Mouse (Mus musculus): Measurements from ENCODE around the gene Adad2.

Adad2 gene

GRCm38 (mm10) chr8:119616811-119617210, 4.3 kb downstream of the Adad2 start:
- no peak for DNase-seq (ENCODE audit: low spot score)

- DNase-seq (ENCODE audit: low spot score): no peak
These were observed 5.0 kb downstream of the Adad2 start for GRCm38 (mm10) chr8:119617586-119617985.

GRCm38 (mm10) chr8:119618887-119619286, 6.3 kb downstream of the Adad2 start:
- no peak for DNase-seq (ENCODE audit: low spot score)

GRCm38 (mm10) chr8:119620116-119620840, 7.7 kb downstream of the Adad2 start:
- no peak for DNase-seq (ENCODE audit: low spot score)

- DNase-seq (ENCODE audit: low spot score): no peak
These were observed 8.4 kb downstream of the Adad2 start for GRCm38 (mm10) chr8:119620848-119621465.

- no peak for DNase-seq (ENCODE audit: low spot score)
These were observed 10.0 kb downstream of the Adad2 start for GRCm38 (mm10) chr8:119622555-119622954.

GRCm38 (mm10) chr8:119623061-119623460, 10.5 kb downstream of the Adad2 start:
- no peak for DNase-seq (ENCODE audit: low spot score)

- no peak for DNase-seq (ENCODE audit: low spot score)
These were observed 11.2 kb downstream of the Adad2 start for GRCm38 (mm10) chr8:119623744-119624143.

GRCm38 (mm10) chr8:119624916-119625315, 12.4 kb downstream of the Adad2 start:
- no peak for DNase-seq (ENCODE audit: low spot score)

GRCm38 (mm10) chr8:119625788-119626187, 13.2 kb downstream of the Adad2 start:
- no peak for DNase-seq (ENCODE audit: low spot score)

- no peak for DNase-seq (ENCODE audit: low spot score)
These were observed 14.7 kb downstream of the Adad2 start for GRCm38 (mm10) chr8:119627199-119627598.

- DNase-seq (ENCODE audit: low spot score): no peak
These were observed 15.2 kb downstream of the Adad2 start for GRCm38 (mm10) chr8:119627613-119628359.

GRCm38 (mm10) chr8:119630841-119631240, 18.3 kb downstream of the Adad2 start:
- DNase-seq (ENCODE audit: low spot score): no peak

GRCm38 (mm10) chr8:119632246-119632645, 19.7 kb downstream of the Adad2 start:
- no peak for DNase-seq (ENCODE audit: low spot score)

- DNase-seq (ENCODE audit: low spot score): no peak
These were observed 20.4 kb downstream of the Adad2 start for GRCm38 (mm10) chr8:119632909-119633308.

- no peak for DNase-seq (ENCODE audit: low spot score)
These were observed 22.2 kb downstream of the Adad2 start for GRCm38 (mm10) chr8:119634616-119635336.

- no peak for DNase-seq (ENCODE audit: low spot score)
These were observed 22.8 kb downstream of the Adad2 start, which contains the start of gene Kcng4 for GRCm38 (mm10) chr8:119635378-119635777. TSS of gene Kcng4 (minus strand) at chr8:119635680.

GRCm38 (mm10) chr8:119635958-119636357, 23.4 kb downstream of the Adad2 start:
- no peak for DNase-seq (ENCODE audit: low spot score)

GRCm38 (mm10) chr8:119636766-119637165, 24.2 kb downstream of the Adad2 start:
- DNase-seq (ENCODE audit: low spot score): no peak

GRCm38 (mm10) chr8:119637381-119637780, 24.8 kb downstream of the Adad2 start:
- no peak for DNase-seq (ENCODE audit: low spot score)

- no peak for DNase-seq (ENCODE audit: low spot score)
These were observed 25.7 kb downstream of the Adad2 start for GRCm38 (mm10) chr8:119638261-119638660.

GRCm38 (mm10) chr8:119639798-119640197, 27.3 kb downstream of the Adad2 start:
- DNase-seq (ENCODE audit: low spot score): no peak

Measured in c-Kit-positive CD71-positive TER-119-positive erythroid progenitor cells, embryonic 14.5 days (primary cell).